Mouse (Mus musculus) lung, embryonic 14.5 days (tissue): ENCODE measurements around the gene Map3k7. TPM values are rescaled to one million over a fixed set of nuclear protein-coding genes. Genes with fewer than 3 reads are reported as not detected.

Experiments
- ATAC-seq: fragments of 200-750 bp; cut with Nextera tagmentation; 2 replicates; pipeline ENCODE4 v1.8.0; 2017; ENCODE audit warnings: mild to moderate bottlenecking, moderate TSS enrichment, moderate library complexity; ENCODE audit not compliant: insufficient read depth
- DNase-seq: peaks from one replicate; pipeline ENCODE4 v3.0.0-alpha.2; 2015
- H3K27ac ChIP-seq: fragments of 300-500 bp; sonication (generic); 2 replicates; pipeline ENCODE4 v1.5.1; 2014; ENCODE audit warnings: low read depth, mild to moderate bottlenecking, moderate library complexity
- H3K27me3 ChIP-seq: fragments of 300-500 bp; sonication (generic); 2 replicates; pipeline ENCODE4 v1.6.1; 2014; ENCODE audit warnings: low read length, control low read depth; ENCODE audit not compliant: insufficient read depth
- H3K36me3 ChIP-seq: fragments of 300-500 bp; sonication (generic); 2 replicates; pipeline ENCODE4 v1.6.1; 2014; ENCODE audit warnings: control low read depth; ENCODE audit not compliant: insufficient read depth
- H3K4me1 ChIP-seq: fragments of 300-500 bp; sonication (generic); 2 replicates; pipeline ENCODE4 v1.6.1; 2014; ENCODE audit warnings: antibody characterized with exemption, control low read depth; ENCODE audit not compliant: insufficient read depth
- H3K4me2 ChIP-seq: fragments of 300-500 bp; sonication (generic); 2 replicates; pipeline ENCODE4 v1.6.1; 2014; ENCODE audit warnings: mild to moderate bottlenecking
- H3K4me3 ChIP-seq: fragments of 300-500 bp; sonication (generic); 2 replicates; pipeline ENCODE4 v1.5.1; 2014; ENCODE audit warnings: low read depth, low read length
- H3K9ac ChIP-seq: fragments of 300-500 bp; sonication (generic); 2 replicates; pipeline ENCODE4 v1.6.1; 2014
- H3K9me3 ChIP-seq: fragments of 300-500 bp; sonication (generic); 2 replicates; pipeline ENCODE4 v1.6.1; 2016; ENCODE audit warnings: low read depth, low read length, control low read depth
- CTCF ChIP-seq: IDR thresholded peaks from 2 replicates; pipeline ENCODE4 v1.5.1; 2016; ENCODE audit warnings: antibody characterized with exemption, low read depth
- WGBS: fragments of 180-500 bp; shearing (Covaris S2); extraction: QIAGEN DNeasy Blood & Tissue Kit; methylation state at CpG from one replicate; pipeline ENCODE4 v1.1.7; 2014; 5-methylcytosine and 5-hydroxymethylcytosine counted together
- polyA plus RNA-seq: library from polyadenylated mRNA; unstranded; fragments of >200 nt; fragmentation: Nextera tagmentation; extraction: Ambion mirVana; gene quantifications from 2 replicates; pipeline ENCODE4 v1.2.1, GENCODE M21; 2014

Map3k7 gene
- 47.5 TPM in 2 replicates for polyA plus RNA-seq

- Histone ChIP-seq H3K4me1 (peaks cover 3% of the 10 kb centered on the region; the same call in 1 of the 2 replicates), H3K9ac (peak within 1 kb of the TSS; percentile 94), H3K36me3 (no peaks in the 10 kb centered on the region), H3K27ac (peak within 1 kb of the TSS; percentile 99), H3K4me3 (peak within 1 kb of the TSS; percentile 73), H3K27me3 (no peaks in the 10 kb centered on the region), H3K4me2 (peak within 1 kb of the TSS; percentile 71), H3K9me3 (no peaks in the 10 kb centered on the region)
- ATAC-seq, result peak; percentile 95
- under 1% methylated on average over 88 of the region's 88 CpGs for WGBS
- peak; percentile 99 for DNase-seq
- no peak for TF ChIP-seq CTCF
Observed at GRCm38 (mm10) chr4:31963354-31964193, at the start of gene Map3k7. Map3k7 (plus strand) TSS chr4:31964097.

GRCm38 (mm10) chr4:31915114-31915513 lies 48.8 kb upstream of the Map3k7 start:
- ATAC-seq (no peak), DNase-seq (no peak)
- H3K4me3 ChIP-seq, result no peak overlapping the region
- H3K9me3 ChIP-seq, result no peaks in the 10 kb centered on the region
- H3K4me2 ChIP-seq, result no peak overlapping the region
- H3K4me1 ChIP-seq, result no peaks in the 10 kb centered on the region
- H3K27me3 ChIP-seq, result no peaks in the 10 kb centered on the region
- TF ChIP-seq CTCF, result no peak
- WGBS, result 73% methylated on average over 11 of the region's 11 CpGs
- H3K36me3 ChIP-seq, result no peaks in the 10 kb centered on the region
- no peak overlapping the region for H3K9ac ChIP-seq
- no peak overlapping the region for H3K27ac ChIP-seq

GRCm38 (mm10) chr4:31918717-31919116 lies 45.2 kb upstream of the Map3k7 start:
- no peak overlapping the region for H3K9ac ChIP-seq
- no peaks in the 10 kb centered on the region for H3K4me1 ChIP-seq
- no peak for TF ChIP-seq CTCF
- 87% methylated on average over 5 of the region's 5 CpGs for WGBS
- no peak overlapping the region for H3K4me2 ChIP-seq
- H3K4me3 ChIP-seq, result no peak overlapping the region
- H3K9me3 ChIP-seq, result no peaks in the 10 kb centered on the region
- ATAC-seq, result no peak
- DNase-seq, result no peak
- H3K27ac ChIP-seq, result no peak overlapping the region
- H3K27me3 ChIP-seq, result no peaks in the 10 kb centered on the region
- H3K36me3 ChIP-seq, result no peaks in the 10 kb centered on the region

- WGBS, result 72% methylated on average over 7 of the region's 7 CpGs
- Histone ChIP-seq H3K4me1 (no peaks in the 10 kb centered on the region), H3K27me3 (no peaks in the 10 kb centered on the region), H3K36me3 (no peaks in the 10 kb centered on the region), H3K4me2 (no peak overlapping the region), H3K27ac (no peak overlapping the region), H3K4me3 (no peak overlapping the region), H3K9me3 (no peaks in the 10 kb centered on the region), H3K9ac (no peak overlapping the region)
- no peak for ATAC-seq
- no peak for TF ChIP-seq CTCF
- DNase-seq, result no peak
Observed at GRCm38 (mm10) chr4:31922215-31922614, 41.7 kb upstream of the Map3k7 start.

- H3K4me1 ChIP-seq, result no peaks in the 10 kb centered on the region
- H3K9ac ChIP-seq, result no peak overlapping the region
- no peak for ATAC-seq
- no peak overlapping the region for H3K4me2 ChIP-seq
- DNase-seq, result no peak
- H3K4me3 ChIP-seq, result no peak overlapping the region
- H3K9me3 ChIP-seq, result no peaks in the 10 kb centered on the region
- no peak overlapping the region for H3K27ac ChIP-seq
- H3K27me3 ChIP-seq, result no peaks in the 10 kb centered on the region
- no peaks in the 10 kb centered on the region for H3K36me3 ChIP-seq
- no peak for TF ChIP-seq CTCF
- WGBS, result 42% methylated on average over 8 of the region's 8 CpGs
Observed at GRCm38 (mm10) chr4:31923437-31923836, 40.5 kb upstream of the Map3k7 start.

GRCm38 (mm10) chr4:31924301-31925185 lies 39.4 kb upstream of the Map3k7 start:
- peak; percentile 43 for DNase-seq
- Histone ChIP-seq H3K9ac (no peak overlapping the region), H3K4me3 (no peak overlapping the region), H3K9me3 (no peaks in the 10 kb centered on the region), H3K36me3 (no peaks in the 10 kb centered on the region), H3K4me1 (no peaks in the 10 kb centered on the region), H3K4me2 (no peak overlapping the region), H3K27ac (no peak overlapping the region), H3K27me3 (no peaks in the 10 kb centered on the region)
- 36% methylated on average over 14 of the region's 14 CpGs for WGBS
- TF ChIP-seq CTCF, result peak; percentile 34
- 0 out of 2 replicates have a peak, but pooled peaks have one; percentile 14 for ATAC-seq

GRCm38 (mm10) chr4:31933171-31933570 lies 30.7 kb upstream of the Map3k7 start:
- no peak overlapping the region for H3K27ac ChIP-seq
- no peak overlapping the region for H3K9ac ChIP-seq
- no peak for DNase-seq
- WGBS, result 58% methylated on average over 3 of the region's 3 CpGs
- peaks cover 12% of the 10 kb centered on the region; the same call in 1 of the 2 replicates for H3K4me1 ChIP-seq
- no peak overlapping the region for H3K4me3 ChIP-seq
- H3K9me3 ChIP-seq, result no peaks in the 10 kb centered on the region
- ATAC-seq, result no peak
- no peak for TF ChIP-seq CTCF
- H3K4me2 ChIP-seq, result no peak overlapping the region
- H3K27me3 ChIP-seq, result no peaks in the 10 kb centered on the region
- no peaks in the 10 kb centered on the region for H3K36me3 ChIP-seq
